Mouse (Mus musculus): ENCODE data around the gene Zfp354c.

Gene Zfp354c

GRCm38 (mm10) chr11:50827010-50827953, at the start of gene Zfp354c:
Gene Zfp354c, minus strand, starts transcription at chr11:50827724.
- peak; percentile 87 for DNase-seq (ENCODE audit: low read depth, low spot score)

- no peak for DNase-seq (ENCODE audit: low read depth, low spot score)
These were observed 23.6 kb upstream of the Zfp354c start for GRCm38 (mm10) chr11:50850989-50851601.

DNA sequence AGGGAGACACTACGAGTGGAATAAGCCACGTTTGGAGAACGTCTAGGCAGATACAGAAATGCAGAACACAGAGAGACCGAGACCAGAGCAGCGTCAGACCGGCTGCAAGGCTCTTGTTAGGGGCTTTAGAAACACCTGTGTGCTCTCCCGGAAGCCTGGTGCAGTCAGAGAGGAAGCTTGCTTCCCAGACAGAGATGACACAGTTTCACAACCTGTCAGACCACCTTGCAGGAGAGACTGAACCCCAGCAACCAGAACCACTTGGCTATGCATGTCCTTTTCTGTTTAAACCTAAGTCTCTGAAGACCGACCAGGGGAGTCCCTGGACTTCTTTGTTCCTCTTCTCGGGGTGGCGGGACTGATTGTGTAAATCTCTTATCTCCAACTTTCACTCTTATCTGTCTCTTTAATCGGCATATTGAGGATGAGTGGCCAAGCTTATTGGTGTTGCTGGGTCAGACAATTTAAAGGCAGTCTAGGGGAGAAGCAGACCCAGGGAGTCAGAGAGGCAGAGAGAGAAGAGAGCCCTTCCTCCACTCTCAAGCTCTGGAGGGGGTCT, 22.7 kb upstream of the Zfp354c start, which contains the start of gene Grm6:
Grm6 (plus strand) TSS at position 509 of the 559 bp plus-strand sequence.
- no peak for DNase-seq (ENCODE audit: low read depth, low spot score)

GRCm38 (mm10) chr11:50849310-50849709, 21.8 kb upstream of the Zfp354c start:
- DNase-seq (ENCODE audit: low read depth, low spot score), result no peak

GRCm38 (mm10) chr11:50848520-50849137, 21.1 kb upstream of the Zfp354c start:
- DNase-seq (ENCODE audit: low read depth, low spot score), result no peak

DNA sequence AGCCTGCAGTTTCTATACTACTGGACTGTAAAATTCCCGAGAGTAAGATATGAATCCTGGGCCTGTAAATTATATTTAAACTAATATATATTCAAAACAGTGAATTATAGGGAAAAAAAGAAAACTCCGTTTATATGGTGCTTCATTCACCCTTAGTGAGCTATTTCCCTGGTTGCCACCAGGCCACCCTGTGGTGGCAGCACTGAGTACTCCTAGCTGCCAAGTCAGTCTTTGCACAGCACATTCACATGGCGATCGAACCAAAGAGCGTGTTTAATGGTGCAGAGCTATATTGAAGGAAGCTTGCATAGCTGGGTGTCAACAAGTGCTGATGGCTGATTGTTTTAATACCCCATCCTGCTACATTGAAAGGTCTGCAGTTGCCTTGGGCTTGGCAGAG, 19.5 kb upstream of the Zfp354c start:
- no peak for DNase-seq (ENCODE audit: low read depth, low spot score)

DNA sequence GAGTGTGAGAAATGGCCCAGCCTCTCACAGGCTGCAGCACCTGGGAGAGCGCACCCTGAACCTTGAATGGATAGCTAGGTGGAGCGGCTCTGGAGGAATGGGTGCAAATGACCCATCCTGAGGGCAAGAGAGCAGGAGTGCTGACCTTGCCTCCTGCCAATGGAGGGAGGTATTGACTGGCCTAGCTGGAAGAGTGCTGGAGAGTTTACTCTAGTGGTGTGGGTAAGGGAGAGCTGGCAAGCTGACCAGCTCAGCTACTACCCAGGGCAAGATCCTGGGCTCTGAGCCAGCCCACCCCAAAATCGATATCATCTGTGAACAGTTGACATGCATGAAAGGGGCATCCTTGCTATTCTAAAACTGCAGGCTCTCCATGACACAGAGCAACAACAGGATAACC, 18.4 kb upstream of the Zfp354c start:
- no peak for DNase-seq (ENCODE audit: low read depth, low spot score)

- DNase-seq (ENCODE audit: low read depth, low spot score), result peak; percentile 94
These were observed 13.7 kb upstream of the Zfp354c start, which contains the start of gene Zfp879 for GRCm38 (mm10) chr11:50841023-50841735. Gene Zfp879, minus strand, starts transcription at chr11:50841552.

DNA sequence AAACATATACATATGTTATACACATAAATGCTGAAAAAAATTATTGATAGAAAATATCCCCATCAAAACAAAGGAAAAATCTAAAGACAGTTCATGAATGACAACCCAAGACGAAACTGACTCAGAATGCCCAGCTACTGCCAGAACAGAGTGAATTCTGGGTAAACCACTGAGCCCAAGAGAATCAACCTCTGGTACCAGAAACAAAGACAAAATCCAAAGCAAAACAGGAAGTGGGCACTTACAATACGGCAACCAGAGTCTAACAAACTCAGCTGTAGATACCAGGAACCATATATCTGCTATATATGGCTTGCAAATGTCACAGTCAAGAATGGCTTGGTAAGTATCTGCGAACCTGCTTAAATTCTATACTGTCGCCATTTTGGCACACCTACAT, 8.2 kb upstream of the Zfp354c start:
- no peak for DNase-seq (ENCODE audit: low read depth, low spot score)

- DNase-seq (ENCODE audit: low read depth, low spot score), result no peak
These were observed 1.3 kb downstream of the Zfp354c start for GRCm38 (mm10) chr11:50826214-50826613.

DNA sequence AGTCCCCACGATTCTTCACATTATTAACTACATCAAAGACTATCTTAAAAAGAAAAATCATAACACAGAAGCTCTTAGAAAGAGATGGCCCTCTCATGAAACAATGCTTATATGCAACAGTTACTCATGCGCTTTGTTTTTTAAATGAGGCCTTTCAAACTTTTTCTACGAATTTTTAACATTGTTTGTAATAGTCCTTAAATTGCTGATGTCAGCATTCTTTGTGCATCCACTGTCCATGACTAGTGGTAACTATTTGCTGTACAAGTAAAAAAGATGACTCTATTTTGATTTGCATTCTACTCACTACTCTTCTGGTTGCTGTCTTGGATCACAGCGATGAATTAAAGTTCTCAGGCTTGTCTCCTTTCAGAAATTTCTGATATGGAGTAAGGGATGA, 13.3 kb downstream of the Zfp354c start:
- DNase-seq (ENCODE audit: low read depth, low spot score), result no peak

DNA sequence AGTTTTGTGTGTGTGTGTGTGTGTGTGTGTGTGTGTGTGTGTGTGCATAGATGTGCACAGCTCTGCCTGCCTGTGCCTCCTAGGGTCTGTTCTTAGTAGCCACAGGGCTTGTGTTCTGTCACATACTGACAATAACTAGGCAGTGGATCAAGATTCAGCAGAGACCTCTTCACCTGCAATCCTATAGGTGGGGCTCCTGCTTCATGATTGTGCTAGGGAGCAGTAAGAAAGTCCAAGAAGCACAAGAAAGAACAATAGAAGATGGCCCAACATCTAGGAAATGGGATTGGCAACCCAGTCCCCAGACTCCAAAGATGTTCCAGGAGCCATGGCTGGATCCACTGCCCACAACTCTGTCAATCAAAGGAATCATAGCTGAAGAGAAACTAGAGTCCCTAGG, 28.7 kb downstream of the Zfp354c start:
- DNase-seq (ENCODE audit: low read depth, low spot score), result no peak

GRCm38 (mm10) chr11:50797674-50798073, 29.9 kb downstream of the Zfp354c start:
- no peak for DNase-seq (ENCODE audit: low read depth, low spot score)

DNA sequence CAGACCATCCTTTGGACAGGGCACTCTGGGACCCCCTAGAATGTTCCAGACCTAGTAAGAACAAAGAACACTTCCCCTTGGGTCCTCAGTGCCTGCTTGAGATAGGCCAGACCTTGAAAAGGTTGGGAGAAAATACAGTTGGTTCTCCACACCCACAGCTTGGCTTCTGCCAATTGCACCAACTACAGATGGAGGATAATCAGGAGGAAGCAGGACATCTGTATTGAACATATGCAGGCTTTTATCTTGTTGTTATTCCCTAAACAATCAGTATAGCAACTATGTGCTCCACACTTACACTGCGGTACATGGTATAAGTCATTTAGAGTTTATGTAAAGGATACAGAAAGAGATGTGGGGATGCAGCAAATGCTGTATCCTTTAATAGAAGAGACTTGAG, 56.5 kb downstream of the Zfp354c start:
- DNase-seq (ENCODE audit: low read depth, low spot score), result no peak

GRCm38 (mm10) chr11:50768995-50769749, 58.4 kb downstream of the Zfp354c start:
- peak; percentile 93 for DNase-seq (ENCODE audit: low read depth, low spot score)

DNA sequence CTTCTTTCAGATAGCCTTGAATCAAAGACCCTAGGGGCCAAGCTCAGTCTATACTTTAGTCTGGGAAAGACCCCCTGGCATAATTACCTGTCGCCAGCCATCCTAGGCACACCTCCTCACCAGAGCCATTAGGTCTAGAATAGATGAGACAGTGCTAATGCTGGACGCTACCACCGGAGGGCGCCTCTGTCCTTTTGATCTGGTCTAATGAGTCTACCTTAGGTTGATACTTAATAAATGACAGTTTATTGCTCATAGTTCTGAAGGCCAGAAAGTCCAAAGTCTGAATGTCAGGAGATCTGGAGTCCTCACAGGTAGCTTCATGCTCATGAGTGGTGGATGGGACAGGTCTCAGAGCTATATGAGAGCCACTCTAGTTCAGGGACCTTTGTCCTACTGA, 60.5 kb downstream of the Zfp354c start:
- no peak for DNase-seq (ENCODE audit: low read depth, low spot score)

GRCm38 (mm10) chr11:50766461-50766860, 61.1 kb downstream of the Zfp354c start:
- no peak for DNase-seq (ENCODE audit: low read depth, low spot score)
